Mouse (Mus musculus): ENCODE results near the gene Gm11237. TPM values are rescaled to one million over a fixed set of nuclear protein-coding genes. Genes with fewer than 3 reads are reported as not detected.
"Not testable (repeated sequence)": the region's sequence is repeated elsewhere in the genome, so short reads cannot be mapped to it uniquely, and the experiment has no call there.

Gm11237 gene
- not detected in 2 replicates for total RNA-seq (2017)

DNA sequence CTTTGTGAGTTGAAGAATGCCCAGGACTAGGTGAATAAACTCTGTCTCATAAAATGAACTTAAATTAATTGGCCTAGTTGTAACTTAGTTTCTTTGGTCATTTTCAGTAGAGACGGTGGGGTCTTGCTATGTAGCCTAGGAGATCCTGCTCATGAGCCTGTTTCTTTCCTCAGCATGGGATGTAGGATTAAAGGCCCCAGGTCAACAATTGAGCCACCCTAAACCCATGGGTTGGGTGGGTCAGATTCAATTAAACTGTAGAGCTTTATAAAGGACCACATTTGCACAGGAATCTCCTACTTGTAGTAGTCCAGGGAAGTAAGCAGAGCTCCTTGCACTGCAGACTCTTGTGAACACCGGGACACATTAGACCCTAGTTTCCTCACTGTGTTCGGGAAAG lies at the start of gene Gm11237:
TSS of gene Gm11237 (plus strand) at position 301 of the 400 bp plus-strand sequence.
- not testable (repeated sequence) for ATAC-seq (replicated peaks; ENCODE audit: low read depth, poor library complexity, severe bottlenecking)

DNA sequence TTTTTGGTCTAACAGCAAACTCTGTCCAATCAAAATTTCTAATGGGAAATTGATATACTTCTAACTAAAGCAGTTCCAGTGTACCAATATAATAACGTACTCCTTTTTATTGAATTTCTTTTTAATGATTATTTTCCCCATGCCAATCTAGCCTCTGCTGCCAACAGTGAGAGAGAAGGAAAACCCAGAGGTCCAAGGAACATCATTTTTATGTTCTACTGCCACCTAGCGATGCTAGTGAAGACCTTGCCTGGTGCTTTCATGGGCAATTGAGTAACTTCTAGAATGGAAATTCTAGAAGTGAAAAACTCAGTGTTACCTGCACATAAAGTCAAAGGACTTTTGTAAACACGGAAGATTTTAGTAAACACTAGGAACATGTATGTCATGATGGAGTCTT lies 23.5 kb upstream of the Gm11237 start:
- no peak for ATAC-seq (replicated peaks; ENCODE audit: low read depth, poor library complexity, severe bottlenecking)

DNA sequence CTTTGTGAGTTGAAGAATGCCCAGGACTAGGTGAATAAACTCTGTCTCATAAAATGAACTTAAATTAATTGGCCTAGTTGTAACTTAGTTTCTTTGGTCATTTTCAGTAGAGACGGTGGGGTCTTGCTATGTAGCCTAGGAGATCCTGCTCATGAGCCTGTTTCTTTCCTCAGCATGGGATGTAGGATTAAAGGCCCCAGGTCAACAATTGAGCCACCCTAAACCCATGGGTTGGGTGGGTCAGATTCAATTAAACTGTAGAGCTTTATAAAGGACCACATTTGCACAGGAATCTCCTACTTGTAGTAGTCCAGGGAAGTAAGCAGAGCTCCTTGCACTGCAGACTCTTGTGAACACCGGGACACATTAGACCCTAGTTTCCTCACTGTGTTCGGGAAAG lies 15.2 kb upstream of the Gm11237 start, which contains the start of gene Gm11238:
TSS of gene Gm11238 (plus strand) at position 301 of the 400 bp plus-strand sequence.
- ATAC-seq (replicated peaks; ENCODE audit: low read depth, poor library complexity, severe bottlenecking): not testable (repeated sequence)

DNA sequence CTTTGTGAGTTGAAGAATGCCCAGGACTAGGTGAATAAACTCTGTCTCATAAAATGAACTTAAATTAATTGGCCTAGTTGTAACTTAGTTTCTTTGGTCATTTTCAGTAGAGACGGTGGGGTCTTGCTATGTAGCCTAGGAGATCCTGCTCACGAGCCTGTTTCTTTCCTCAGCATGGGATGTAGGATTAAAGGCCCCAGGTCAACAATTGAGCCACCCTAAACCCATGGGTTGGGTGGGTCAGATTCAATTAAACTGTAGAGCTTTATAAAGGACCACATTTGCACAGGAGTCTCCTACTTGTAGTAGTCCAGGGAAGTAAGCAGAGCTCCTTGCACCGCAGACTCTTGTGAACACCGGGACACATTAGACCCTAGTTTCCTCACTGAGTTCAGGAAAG lies 15.0 kb downstream of the Gm11237 start, which contains the start of gene Gm11236:
TSS of gene Gm11236 (plus strand) at position 301 of the 400 bp plus-strand sequence.
- not testable (repeated sequence) for ATAC-seq (replicated peaks; ENCODE audit: low read depth, poor library complexity, severe bottlenecking)

DNA sequence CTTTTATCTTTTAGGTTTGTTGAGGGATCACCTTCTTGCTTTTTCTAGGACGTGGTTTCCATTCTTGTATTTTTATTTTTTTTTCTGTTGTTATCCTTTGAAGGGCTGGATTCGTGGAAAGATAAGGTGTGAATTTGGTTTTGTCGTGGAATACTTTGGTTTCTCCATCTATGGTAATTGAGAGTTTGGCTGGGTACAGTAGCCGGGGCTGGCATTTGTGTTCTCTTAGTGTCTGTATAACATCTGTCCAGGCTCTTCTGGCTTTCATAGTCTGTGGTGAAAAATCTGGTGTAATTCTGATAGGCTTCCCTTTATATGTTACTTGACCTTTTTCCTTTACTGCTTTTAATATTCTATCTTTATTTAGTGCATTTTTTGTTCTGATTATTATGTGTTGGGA lies 39.1 kb downstream of the Gm11237 start:
- ATAC-seq (replicated peaks; ENCODE audit: low read depth, poor library complexity, severe bottlenecking): not testable (repeated sequence)

DNA sequence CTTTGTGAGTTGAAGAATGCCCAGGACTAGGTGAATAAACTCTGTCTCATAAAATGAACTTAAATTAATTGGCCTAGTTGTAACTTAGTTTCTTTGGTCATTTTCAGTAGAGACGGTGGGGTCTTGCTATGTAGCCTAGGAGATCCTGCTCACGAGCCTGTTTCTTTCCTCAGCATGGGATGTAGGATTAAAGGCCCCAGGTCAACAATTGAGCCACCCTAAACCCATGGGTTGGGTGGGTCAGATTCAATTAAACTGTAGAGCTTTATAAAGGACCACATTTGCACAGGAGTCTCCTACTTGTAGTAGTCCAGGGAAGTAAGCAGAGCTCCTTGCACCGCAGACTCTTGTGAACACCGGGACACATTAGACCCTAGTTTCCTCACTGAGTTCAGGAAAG lies 45.3 kb downstream of the Gm11237 start, which contains the start of gene Gm11239:
TSS of gene Gm11239 (plus strand) at position 301 of the 400 bp plus-strand sequence.
- not testable (repeated sequence) for ATAC-seq (replicated peaks; ENCODE audit: low read depth, poor library complexity, severe bottlenecking)

Other genes starting within 250 kb of the Gm11237 start
- gene Gm11487, start 217.9 kb upstream of the Gm11237 start, total RNA-seq (2017): not detected in 2 replicates
- not detected in 2 replicates for gene Gm11238, start 15.1 kb upstream of the Gm11237 start, total RNA-seq (2017)
- not detected in 2 replicates for gene Gm11236, start 15.1 kb downstream of the Gm11237 start, total RNA-seq (2017)
- gene Gm11239, start 45.4 kb downstream of the Gm11237 start, total RNA-seq (2017): not detected in 2 replicates
- gene Gm428, start 60.5 kb downstream of the Gm11237 start, total RNA-seq (2017): not detected in 2 replicates
- gene Rasef, start 168.0 kb downstream of the Gm11237 start, total RNA-seq (2017): not detected in 2 replicates

Data from common myeloid progenitor, adult 5-6 weeks (primary cell).